Mouse (Mus musculus): ENCODE measurements at regions not wholly inside any gene's neighbourhood (a gene's known extent, or its start where the extent isn't known, plus 50 kb on each side); places are given as distances from the start of the nearest gene placed in this dataset.

- Histone ChIP-seq H3K4me3 (ENCODE audit: insufficient read depth, low read length) (no peak overlapping the region), H3K4me1 (ENCODE audit: control insufficient read depth, insufficient read depth, low read length) (no peaks in the 10 kb centered on the region), H3K27ac (ENCODE audit: insufficient read depth, low read length) (no peak overlapping the region)
- no peak for TF ChIP-seq CTCF (IDR thresholded peaks at IDR 0.05; ENCODE audit: borderline replicate concordance, insufficient read depth, low read length)
- no peak for TF ChIP-seq POLR2A (IDR thresholded peaks at IDR 0.05; ENCODE audit: low read depth, low read length)
Measured at GRCm38 (mm10) chr6:41108897-41109296, 73.6 kb upstream of the 2210010C04Rik start.

- no peak overlapping the region for H3K27ac ChIP-seq (ENCODE audit: insufficient read depth, low read length)
- TF ChIP-seq POLR2A (IDR thresholded peaks at IDR 0.05; ENCODE audit: low read depth, low read length) (no peak), CTCF (IDR thresholded peaks at IDR 0.05; ENCODE audit: borderline replicate concordance, insufficient read depth, low read length) (no peak)
Measured at GRCm38 (mm10) chr6:41103689-41104400, 68.5 kb upstream of the 2210010C04Rik start.

GRCm38 (mm10) chr6:41101997-41102396, 66.7 kb upstream of the 2210010C04Rik start:
- H3K27ac ChIP-seq (ENCODE audit: insufficient read depth, low read length): no peak overlapping the region
- no peaks in the 10 kb centered on the region for H3K4me1 ChIP-seq (ENCODE audit: control insufficient read depth, insufficient read depth, low read length)
- no peak overlapping the region for H3K4me3 ChIP-seq (ENCODE audit: insufficient read depth, low read length)
- TF ChIP-seq POLR2A (IDR thresholded peaks at IDR 0.05; ENCODE audit: low read depth, low read length) (no peak), CTCF (IDR thresholded peaks at IDR 0.05; ENCODE audit: borderline replicate concordance, insufficient read depth, low read length) (no peak)

More at GRCm38 (mm10) chr6:41103689-41104400, 68.5 kb upstream of the 2210010C04Rik start:
- H3K4me3 ChIP-seq (ENCODE audit: insufficient read depth, low read length): no peak overlapping the region
- no peaks in the 10 kb centered on the region for H3K4me1 ChIP-seq (ENCODE audit: control insufficient read depth, insufficient read depth, low read length)

- H3K27ac ChIP-seq (ENCODE audit: insufficient read depth, low read length): no peak overlapping the region
- no peaks in the 10 kb centered on the region for H3K4me1 ChIP-seq (ENCODE audit: control insufficient read depth, insufficient read depth, low read length)
- TF ChIP-seq POLR2A (IDR thresholded peaks at IDR 0.05; ENCODE audit: low read depth, low read length): no peak
- TF ChIP-seq CTCF (IDR thresholded peaks at IDR 0.05; ENCODE audit: borderline replicate concordance, insufficient read depth, low read length): no peak
- no peak overlapping the region for H3K4me3 ChIP-seq (ENCODE audit: insufficient read depth, low read length)
Measured at GRCm38 (mm10) chr6:41100258-41100657, 64.9 kb upstream of the 2210010C04Rik start.

- H3K4me3 ChIP-seq (ENCODE audit: insufficient read depth, low read length): no peak overlapping the region
- TF ChIP-seq CTCF (IDR thresholded peaks at IDR 0.05; ENCODE audit: borderline replicate concordance, insufficient read depth, low read length): no peak
- no peak for TF ChIP-seq POLR2A (IDR thresholded peaks at IDR 0.05; ENCODE audit: low read depth, low read length)
- H3K27ac ChIP-seq (ENCODE audit: insufficient read depth, low read length): no peak overlapping the region
- no peaks in the 10 kb centered on the region for H3K4me1 ChIP-seq (ENCODE audit: control insufficient read depth, insufficient read depth, low read length)
Measured at GRCm38 (mm10) chr6:41091177-41091829, 56.0 kb upstream of the 2210010C04Rik start.
